Comparison of ENCODE assay signal across 12 mouse cellular contexts in genomic region chr4:82762430-82763119, GRCm38 (mm10). TPM values are rescaled to one million over a fixed set of nuclear protein-coding genes. Genes with fewer than 3 reads are reported as not detected.
DNase-seq lines count a peak whose midpoint lies in the region; ATAC-seq and TF ChIP-seq lines count a peak whose summit lies in the region.
"Had no signal": no experiment of that assay in that cellular context is flagged by ENCODE, and none has a peak within 500 bp of the region (broad histone marks: within the 10 kb centered on the region; RNA-seq: fewer than 3 reads in every experiment).

No protein-coding gene starts in this region.

- H3K36me3 ChIP-seq in heart, embryonic 14.5 days (ENCODE audit: control insufficient read depth, insufficient read depth, low read length) = no peaks in the 10 kb centered on the region
- no peaks in the 10 kb centered on the region for H3K36me3 ChIP-seq in midbrain, embryonic 12.5 days

- in situ Hi-C loops in Patski (cut with MboI; ENCODE audit: low pct_unique_long_range_greater_than_20kb) = loop anchor here (5.0 kb wide), 1 partner anchor 125 kb away; no protein-coding TSS in a partner anchor

- no peaks in the 10 kb centered on the region for H3K9me3 ChIP-seq in heart, embryonic 14.5 days (ENCODE audit: control insufficient read depth, low read length)
- no peaks in the 10 kb centered on the region for H3K9me3 ChIP-seq in midbrain, embryonic 12.5 days
- H3K9me3 ChIP-seq: megakaryocyte, embryonic 14.5 days had no signal

- DNase-seq in heart, adult 9 months (ENCODE audit: low spot score in 2 of 2) = no peak
- DNase-seq in Patski (ENCODE audit: low read depth, low spot score) = peak; percentile 51
- peak; percentile 69 for DNase-seq in gastrocnemius, adult 2 months
- DNase-seq in layer of hippocampus, postnatal 36 days = no peak
- no peak for DNase-seq in right cerebral cortex, postnatal 25 days
- no peak for DNase-seq in frontal cortex, postnatal 14 days (ENCODE audit: low spot score in 2 of 2)
- DNase-seq: cerebellum, adult 9-10 months; kidney, postnatal 10 days; thymus, postnatal 14 days had no signal

- H3K4me3 ChIP-seq in heart, embryonic 14.5 days (ENCODE audit: control insufficient read depth in 1 of 2, insufficient read depth in 1 of 2, low read depth in 1 of 2, low read length in 2 of 2) = no peak overlapping the region
- peak overlapping the region; percentile 45 for H3K4me3 ChIP-seq in gastrocnemius, adult 2 months
- no peak overlapping the region for H3K4me3 ChIP-seq in midbrain, embryonic 12.5 days
- H3K4me3 ChIP-seq: megakaryocyte, embryonic 14.5 days had no signal

- ATAC-seq in heart, embryonic 14.5 days (ENCODE audit: insufficient number of reproducible peaks, insufficient read depth, low FRiP score, low read depth) = no peak
- ATAC-seq in Patski = peak; percentile 59
- peak; percentile 36; the same call in 1 of the 2 replicates for ATAC-seq in midbrain, embryonic 12.5 days (ENCODE audit: low FRiP score, low read depth)

- H3K4me1 ChIP-seq in heart, embryonic 14.5 days (ENCODE audit: control insufficient read depth in 2 of 2, insufficient read depth in 2 of 2, low read length in 2 of 2) = peaks cover 7 to 9% of the 10 kb centered on the region in 2 experiments
- peaks cover 27% of the 10 kb centered on the region for H3K4me1 ChIP-seq in midbrain, embryonic 12.5 days
- H3K4me1 ChIP-seq: megakaryocyte, embryonic 14.5 days had no signal

- no peak overlapping the region for H3K27ac ChIP-seq in heart, embryonic 14.5 days (replicated peaks in 1 of 2; ENCODE audit: control insufficient read depth in 1 of 2, insufficient read depth in 1 of 2, low read depth in 2 of 2, low read length in 2 of 2)
- peak overlapping the region; percentile 51 for H3K27ac ChIP-seq in gastrocnemius, adult 2 months
- H3K27ac ChIP-seq in midbrain, embryonic 12.5 days (replicated peaks) = no peak overlapping the region

- no peak for TF ChIP-seq CTCF in Patski (IDR thresholded peaks at IDR 0.05)
- TF ChIP-seq CTCF in gastrocnemius, adult 2 months (IDR thresholded peaks at IDR 0.05) = no peak

- H3K4me2 ChIP-seq in heart, embryonic 14.5 days (ENCODE audit: low read length) = peak overlapping the region; percentile 43
- peak overlapping the region; percentile 6; the same call in 1 of the 2 replicates for H3K4me2 ChIP-seq in midbrain, embryonic 12.5 days (replicated peaks)

- no peak overlapping the region for H3K9ac ChIP-seq in heart, embryonic 14.5 days (ENCODE audit: low read length)
- H3K9ac ChIP-seq in midbrain, embryonic 12.5 days (replicated peaks) = no peak overlapping the region

- POLR2A ChIA-PET in Patski (lab: Charles Lee) = interaction anchor here (0.6 kb wide), 1 partner anchor 141 kb away, joined by 3 read pairs; no protein-coding TSS in a partner anchor

- WGBS in heart, embryonic 14.5 days = 15% methylated on average over 10 of the region's 10 CpGs
- WGBS in midbrain, embryonic 12.5 days = 5% methylated on average over 10 of the region's 10 CpGs

- CTCF ChIA-PET in Patski (lab: Charles Lee) = interaction anchor here (1.6 to 2.6 kb wide), 2 partner anchors 67 to 119 kb away, joined by 4 to 8 read pairs; no protein-coding TSS in a partner anchor

- H3K27me3 ChIP-seq in heart, embryonic 14.5 days (ENCODE audit: control insufficient read depth, insufficient read depth, low read length) = no peaks in the 10 kb centered on the region
- no peaks in the 10 kb centered on the region for H3K27me3 ChIP-seq in Patski
- no peaks in the 10 kb centered on the region for H3K27me3 ChIP-seq in midbrain, embryonic 12.5 days

- intact Hi-C loops in gastrocnemius, adult 2 months (cut with DNase I) = loop anchor here (5.0 kb wide), 2 partner anchors 55 to 95 kb away; partner anchors contain the start of gene Nfib

RNA-seq across cellular contexts. Expression of gene Nfib, which starts 57.0 kb away (rescaled TPM):
- 78.1 and 79.8 TPM in 2 replicates for polyA plus RNA-seq in heart, embryonic 14.5 days (2014; fragmentation: Nextera tagmentation; extraction: Ambion mirVana)
- polyA plus RNA-seq in Patski (2021) = 27.3 TPM
- total RNA-seq in gastrocnemius, adult 2 months (2021) = 10 to 100 TPM; 67.9 to 93.6 TPM
- 38.8 and 39.8 TPM in 2 replicates for polyA plus RNA-seq in midbrain, embryonic 12.5 days (2016; fragmentation: Nextera tagmentation; extraction: Ambion mirVana)
- total RNA-seq in layer of hippocampus, postnatal 36 days (2021) = 100 to 1,000 TPM; 181 to 202 TPM

Comparison
In these comparisons a context has a peak if more than half of its experiments do, and no peak if none do; other contexts are left out.
1. DNase-seq: peak in Patski (single experiment) and gastrocnemius, adult 2 months (single experiment); none in heart, adult 9 months (0 of 2), layer of hippocampus, postnatal 36 days (0 of 2), right cerebral cortex, postnatal 25 days (single experiment) and frontal cortex, postnatal 14 days (0 of 2).